Mouse (Mus musculus) left cerebral cortex, adult 2 months (tissue): Measurements from ENCODE around the gene Rara. TPM values are rescaled to one million over a fixed set of nuclear protein-coding genes. Genes with fewer than 3 reads are reported as not detected.

ENCODE experiments used
- DNase-seq, 2 experiments: peaks; one replicate each; pipeline ENCODE4 v3.0.0; 2021 to 2022; ENCODE audit warnings: low spot score in 2 of 2, mixed read lengths in 1 of 2; ENCODE audit errors: extremely low spot score in 1 of 2
- H3K27ac ChIP-seq: fragments of 200-600 bp; 2 replicates; pipeline ENCODE4 v1.8.1; 2022
- H3K4me3 ChIP-seq: fragments of 200-600 bp; 2 replicates; pipeline ENCODE4 v1.8.1; 2022
- CTCF ChIP-seq: fragments of 200-600 bp; IDR thresholded peaks from 2 replicates; pipeline ENCODE4 v1.8.1; 2022; ENCODE audit warnings: antibody characterized with exemption, mild to moderate bottlenecking, moderate library complexity
- intact Hi-C: fragments of 180-260 bp; cut with DNase I; formaldehyde crosslinking; loops from one replicate; pipeline ENCODE4 v1.15.1; 2025
- total RNA-seq, 2 experiments: library from RNA; stranded (reverse); gene quantifications; 2 replicates each; pipeline ENCODE4 v1.2.3; 2021

Gene Rara
- total RNA-seq, 2 experiments from 2014 or later, result 14.0 to 18.7 TPM

DNA sequence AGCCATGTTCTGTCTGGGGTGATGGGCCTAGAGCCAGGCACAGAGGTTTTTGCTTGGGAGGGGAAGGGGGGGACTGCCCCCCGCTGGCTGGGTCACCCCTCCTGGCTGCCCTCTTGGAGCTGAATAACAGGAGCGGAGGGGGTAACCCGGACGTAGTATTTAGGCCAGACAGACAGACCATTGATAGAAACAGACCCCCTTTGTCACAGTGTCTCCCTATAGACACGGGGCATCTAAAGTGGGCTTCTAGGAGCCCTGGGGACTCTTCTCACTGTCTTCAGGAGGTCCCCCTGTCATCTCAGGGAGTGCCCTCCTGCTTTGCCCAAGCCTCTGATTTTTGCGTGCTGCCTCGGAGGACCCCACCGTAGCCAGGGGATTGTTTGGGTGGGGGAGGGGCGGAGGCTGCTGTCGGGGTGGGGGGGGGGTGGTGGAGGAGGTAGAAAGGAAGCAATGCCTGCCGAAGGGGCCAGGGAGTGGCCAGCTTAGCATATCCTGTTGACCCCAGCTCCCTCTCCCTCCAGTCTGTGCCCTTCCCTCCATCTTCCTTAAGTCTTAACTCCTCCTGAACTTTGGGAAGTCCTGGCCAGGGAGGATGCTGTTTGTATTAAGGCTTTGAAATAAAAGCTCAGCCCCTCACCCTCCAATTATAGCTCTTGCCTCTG is 37.9 kb downstream of the Rara start:
- intact Hi-C loops, result loop anchor here (5.0 kb wide), 1 partner anchor 103 kb away; the partner anchor contains the start of gene Wipf2
- no peak for DNase-seq
- no peak for TF ChIP-seq CTCF
- Histone ChIP-seq H3K27ac (no peak overlapping the region), H3K4me3 (no peak overlapping the region)

DNA sequence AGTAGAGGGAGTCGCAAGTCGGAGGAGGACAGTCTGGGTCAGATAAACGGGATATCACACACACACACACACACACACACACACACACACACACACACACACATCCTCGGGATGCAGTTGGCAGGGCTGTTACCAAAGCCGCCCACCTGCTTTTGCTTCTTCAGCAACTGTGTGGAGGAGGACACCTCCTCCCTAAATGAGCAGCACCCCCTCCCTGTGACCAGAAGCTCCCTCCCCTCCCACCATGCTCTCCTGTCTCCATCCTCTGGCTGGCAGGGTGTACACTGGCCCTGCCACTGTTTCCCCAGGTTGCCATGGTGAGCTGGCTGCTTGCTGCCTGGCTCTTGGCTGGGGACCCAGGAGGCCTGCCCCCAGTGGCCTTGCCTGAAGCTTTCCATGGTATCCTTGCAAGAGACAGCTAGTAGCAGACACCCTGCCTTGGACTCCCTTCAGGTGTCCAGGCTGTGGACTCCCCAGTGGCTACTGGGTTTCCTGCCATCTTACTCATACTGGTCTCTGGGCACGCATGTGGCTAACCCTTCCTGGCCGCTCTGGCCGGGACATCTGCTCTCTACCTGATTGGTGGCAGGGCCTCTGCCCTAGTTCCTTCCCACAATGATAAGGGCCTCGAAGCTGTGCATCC is 39.0 kb downstream of the Rara start:
- intact Hi-C loops, result loop anchor here (5.0 kb wide), 1 partner anchor 104 kb away; the partner anchor contains the start of gene Wipf2
- DNase-seq, result peak; percentile 72 to 73
- H3K4me3 ChIP-seq, result no peak overlapping the region
- no peak overlapping the region for H3K27ac ChIP-seq
- peak; percentile 38 for TF ChIP-seq CTCF

DNA sequence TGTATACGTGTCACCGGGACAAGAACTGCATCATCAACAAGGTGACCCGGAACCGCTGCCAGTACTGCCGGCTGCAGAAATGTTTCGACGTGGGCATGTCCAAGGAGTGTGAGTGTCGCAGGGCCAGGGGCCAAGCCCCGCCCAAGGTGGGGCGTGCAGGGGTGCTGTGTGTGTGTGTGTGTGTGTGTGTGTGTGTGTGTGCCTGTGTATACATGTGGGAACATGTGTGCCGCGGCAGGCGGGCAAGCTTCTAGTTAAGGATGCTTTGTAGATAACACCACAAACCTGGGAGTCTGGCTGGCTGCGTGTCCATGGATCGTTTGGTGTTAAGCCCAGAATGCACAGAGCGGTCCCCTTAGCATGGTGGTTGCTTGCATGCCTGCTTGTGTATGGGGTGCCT is 40.5 kb downstream of the Rara start:
- TF ChIP-seq CTCF, result no peak
- Histone ChIP-seq H3K4me3 (no peak overlapping the region), H3K27ac (peak overlapping the region; percentile 28; the same call in 1 of the 2 replicates)
- peak in 1 of 2 experiments; percentile 19 for DNase-seq
- intact Hi-C loops, result loop anchor here (5.0 kb wide), 1 partner anchor 106 kb away; the partner anchor contains the start of gene Wipf2

DNA sequence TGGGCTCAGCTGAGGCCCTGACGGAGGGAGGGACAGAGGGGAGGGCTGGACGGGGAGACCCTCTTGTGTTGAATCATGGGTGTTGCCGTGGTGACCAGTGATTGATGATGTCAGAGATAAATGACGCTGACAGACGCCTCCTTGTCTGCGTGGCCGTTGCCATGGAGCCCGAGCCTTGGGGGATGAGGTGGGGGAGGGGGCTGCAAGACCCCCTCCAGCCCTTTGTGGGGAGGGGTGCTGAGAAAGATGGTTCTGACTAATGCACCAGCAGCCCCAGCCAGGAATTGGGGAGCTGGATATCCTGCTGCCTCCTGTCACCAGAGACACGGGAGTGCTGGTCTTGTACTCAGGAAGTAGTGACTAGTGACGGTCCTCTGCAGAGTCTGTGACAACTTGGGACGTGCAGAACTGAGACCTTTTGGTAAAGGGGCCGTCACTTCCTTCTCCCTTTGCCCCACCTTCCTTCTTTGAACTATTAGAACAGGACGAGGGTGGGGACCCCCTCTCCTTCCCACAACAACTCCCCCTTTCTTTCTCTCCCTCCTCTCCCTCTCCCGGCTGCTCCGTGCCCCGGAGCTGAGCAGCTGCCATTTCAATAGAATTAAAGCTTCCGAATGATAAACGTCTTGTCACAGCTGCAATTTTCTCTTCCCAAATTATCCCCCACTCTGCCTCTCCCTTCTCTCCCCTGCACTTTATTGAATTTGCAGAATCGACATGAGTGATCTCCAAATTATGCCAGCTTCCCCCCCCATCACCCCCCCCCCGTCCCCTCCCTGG is 41.3 kb downstream of the Rara start:
- DNase-seq, result no peak
- Histone ChIP-seq H3K27ac (peak overlapping the region; percentile 28; the same call in 1 of the 2 replicates), H3K4me3 (no peak overlapping the region)
- intact Hi-C loops, result loop anchor here (5.0 kb wide), 1 partner anchor 107 kb away; the partner anchor contains the start of gene Wipf2
- no peak for TF ChIP-seq CTCF

DNA sequence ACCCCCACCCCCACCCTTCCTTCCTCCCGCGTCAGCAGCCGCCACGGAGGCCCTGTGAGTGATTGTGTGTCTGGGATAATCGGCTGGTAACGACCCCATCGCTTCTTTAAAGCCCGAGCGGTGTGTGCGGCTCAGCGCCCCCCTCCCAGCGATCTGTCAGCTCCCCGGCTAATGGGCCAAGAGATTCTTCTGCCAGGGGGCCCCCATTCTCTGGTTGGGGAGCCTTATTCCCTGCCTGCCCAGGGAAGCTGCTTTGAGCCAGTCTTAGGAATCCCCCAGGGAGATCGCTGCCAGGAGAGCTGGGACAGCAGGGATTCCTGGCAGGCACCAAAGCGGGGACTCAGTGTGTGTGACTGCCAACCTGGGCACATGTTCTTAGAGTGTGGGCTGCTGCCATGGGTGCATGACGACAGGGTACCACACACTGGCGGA is 41.9 kb downstream of the Rara start:
- intact Hi-C loops, result loop anchor here (5.0 kb wide), 1 partner anchor 107 kb away; the partner anchor contains the start of gene Wipf2
- DNase-seq, result peak in 1 of 2 experiments; percentile 75
- Histone ChIP-seq H3K4me3 (no peak overlapping the region), H3K27ac (no peak overlapping the region; the same call in 1 of the 2 replicates)
- no peak for TF ChIP-seq CTCF

DNA sequence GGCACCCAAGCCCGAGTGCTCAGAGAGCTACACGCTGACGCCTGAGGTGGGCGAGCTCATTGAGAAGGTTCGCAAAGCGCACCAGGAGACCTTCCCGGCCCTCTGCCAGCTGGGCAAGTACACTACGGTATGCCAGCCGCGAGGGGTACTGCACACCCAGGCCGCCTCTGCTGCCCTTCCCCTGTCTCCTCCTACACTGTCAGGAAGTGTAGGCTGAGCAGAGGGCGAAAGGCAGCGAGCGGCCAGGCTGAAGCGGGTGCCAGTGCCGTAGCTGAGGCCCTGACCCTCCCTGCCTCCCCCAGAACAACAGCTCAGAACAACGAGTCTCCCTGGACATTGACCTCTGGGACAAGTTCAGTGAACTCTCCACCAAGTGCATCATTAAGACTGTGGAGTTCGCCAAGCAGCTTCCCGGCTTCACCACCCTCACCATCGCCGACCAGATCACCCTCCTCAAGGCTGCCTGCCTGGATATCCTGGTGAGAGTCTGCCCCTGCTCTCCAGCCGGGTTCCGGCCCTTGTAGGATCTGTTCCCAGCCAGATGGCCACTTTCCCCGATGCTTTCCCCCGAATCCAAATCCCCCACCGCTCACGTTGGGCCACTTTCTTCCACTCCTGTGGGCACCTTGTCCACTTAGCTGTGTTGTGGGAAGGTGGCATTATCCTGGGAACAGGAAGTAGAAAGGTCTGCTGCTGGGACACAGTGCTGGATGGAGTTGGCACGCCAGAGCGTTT is 42.7 kb downstream of the Rara start:
- TF ChIP-seq CTCF, result no peak

DNA sequence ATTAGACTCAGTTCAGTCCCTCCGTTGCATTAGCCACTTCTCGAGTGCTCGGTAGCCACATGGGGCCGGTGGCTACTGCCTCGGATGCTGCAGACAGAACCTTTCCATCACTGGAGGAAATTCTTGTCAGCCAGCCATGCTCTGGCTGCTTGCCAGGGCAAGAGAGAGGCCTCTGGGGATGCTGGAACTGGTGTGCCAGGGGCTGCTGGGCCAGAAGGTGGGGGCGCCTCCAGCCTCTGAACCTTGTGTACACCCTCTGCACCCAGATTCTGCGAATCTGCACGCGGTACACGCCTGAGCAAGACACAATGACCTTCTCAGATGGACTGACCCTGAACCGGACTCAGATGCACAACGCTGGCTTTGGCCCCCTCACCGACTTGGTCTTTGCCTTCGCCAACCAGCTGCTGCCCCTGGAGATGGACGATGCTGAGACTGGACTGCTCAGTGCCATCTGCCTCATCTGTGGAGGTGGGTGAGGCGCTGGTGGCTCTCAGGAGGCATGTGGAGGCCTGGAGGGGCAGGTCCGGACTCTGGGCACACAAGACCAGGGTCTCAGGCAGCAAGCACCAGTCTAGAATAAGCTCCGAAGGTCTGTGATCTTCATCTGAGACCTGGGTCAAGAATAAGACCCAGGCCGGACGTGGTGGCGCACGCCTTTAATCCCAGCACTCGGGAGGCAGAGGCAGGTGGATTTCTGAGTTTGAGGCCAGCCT is 43.9 kb downstream of the Rara start:
- intact Hi-C loops, result loop anchor here (1.0 to 10.0 kb wide), 2 partner anchors 49 to 1343 kb away; partner anchors contain the start of gene Eif1
- Histone ChIP-seq H3K4me3 (no peak overlapping the region), H3K27ac (no peak overlapping the region)
- TF ChIP-seq CTCF, result no peak
- peak in 1 of 2 experiments; percentile 57 for DNase-seq

More for the DNA sequence above, 42.7 kb downstream of the Rara start:
- DNase-seq, result peak in 1 of 2 experiments; percentile 18
- intact Hi-C loops, result loop anchor here (10.0 kb wide), 1 partner anchor 1344 kb away; the partner anchor contains the start of gene Eif1
- H3K4me3 ChIP-seq, result no peak overlapping the region
- H3K27ac ChIP-seq, result peak overlapping the region; percentile 12; the same call in 1 of the 2 replicates

DNA sequence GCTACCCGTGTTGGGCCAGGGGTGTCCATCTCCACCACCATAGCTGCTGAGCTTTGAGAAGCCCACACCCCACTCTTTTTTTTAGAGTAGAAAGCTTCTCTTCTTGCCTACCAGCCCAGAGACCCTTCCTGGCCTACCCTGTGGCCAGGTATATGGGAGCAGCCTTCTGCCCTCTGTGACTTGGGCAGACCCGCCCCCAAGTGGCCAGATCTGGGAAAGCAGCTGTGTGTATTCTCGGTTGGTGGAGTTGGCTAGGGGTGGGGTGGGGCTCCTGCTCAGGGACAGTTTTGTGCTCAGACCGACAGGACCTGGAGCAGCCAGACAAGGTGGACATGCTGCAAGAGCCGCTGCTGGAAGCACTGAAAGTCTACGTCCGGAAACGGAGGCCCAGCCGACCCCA is 44.6 kb downstream of the Rara start:
- intact Hi-C loops, result loop anchor here (1.0 to 10.0 kb wide), 2 partner anchors 50 to 1343 kb away; partner anchors contain the start of gene Eif1
- no peak overlapping the region for H3K27ac ChIP-seq

DNA sequence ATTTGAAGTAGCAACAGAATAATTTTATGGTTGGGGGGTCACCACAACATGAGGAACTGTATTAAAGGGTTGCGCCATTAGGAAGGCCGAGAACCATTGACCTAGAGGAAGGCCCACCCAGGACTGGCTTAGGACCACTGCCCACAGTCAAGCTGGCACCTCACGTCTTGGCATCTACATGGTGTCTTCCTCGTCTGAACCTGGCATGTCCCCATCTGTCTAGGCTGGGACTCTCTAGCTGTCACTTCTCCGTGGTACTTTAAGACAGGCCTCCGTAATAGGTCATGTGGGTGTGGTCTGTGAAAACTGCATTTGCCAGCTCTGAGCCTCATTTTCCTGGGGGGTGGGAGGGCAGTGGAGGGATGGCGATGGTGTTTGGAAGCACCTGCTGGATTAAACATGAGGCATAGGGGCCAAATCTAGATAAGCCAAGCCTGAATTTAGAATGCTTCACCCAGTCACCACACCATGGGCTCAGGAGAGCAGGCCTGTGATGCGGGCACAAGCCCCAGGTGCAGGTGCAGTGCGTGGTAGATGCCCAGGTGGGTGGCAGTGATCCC is 45.3 kb downstream of the Rara start:
- Histone ChIP-seq H3K27ac (no peak overlapping the region), H3K4me3 (no peak overlapping the region)
- intact Hi-C loops, result loop anchor here (1.0 to 10.0 kb wide), 2 partner anchors 51 to 1342 kb away; partner anchors contain the start of gene Eif1
- DNase-seq, result no peak
- TF ChIP-seq CTCF, result no peak

More for the DNA sequence above, 44.6 kb downstream of the Rara start:
- no peak overlapping the region for H3K4me3 ChIP-seq
- peak; percentile 89 for TF ChIP-seq CTCF
- DNase-seq, result peak; percentile 80 to 89

DNA sequence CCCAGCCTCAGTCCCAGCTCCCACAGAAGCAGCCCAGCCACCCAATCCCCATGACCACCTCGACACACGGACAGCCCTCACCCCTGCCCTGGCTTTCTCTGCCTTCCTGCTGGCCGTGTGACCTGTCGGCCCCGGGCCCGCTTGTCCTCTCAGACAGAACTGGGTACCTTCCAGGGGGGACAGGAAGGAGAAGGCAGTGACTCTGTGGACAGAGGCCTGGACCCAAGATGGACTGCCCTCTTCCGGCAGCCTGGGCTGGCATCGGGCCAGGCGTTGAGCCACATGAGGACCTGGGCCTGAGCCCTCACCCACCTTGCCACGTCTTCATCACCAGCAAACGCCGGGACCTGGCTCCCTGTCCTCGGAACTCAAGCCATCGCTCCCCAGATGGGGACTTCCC is 46.0 kb downstream of the Rara start:
- intact Hi-C loops, result loop anchor here (10.0 kb wide), 1 partner anchor 1341 kb away; the partner anchor contains the start of gene Eif1
- no peak overlapping the region for H3K4me3 ChIP-seq

More for the DNA sequence above, 46.0 kb downstream of the Rara start:
- DNase-seq, result no peak
- TF ChIP-seq CTCF, result no peak; the same call in 1 of the 2 replicates
- no peak overlapping the region for H3K27ac ChIP-seq
